Mouse (Mus musculus) cortical plate, adult 2 months (tissue): ENCODE measurements at regions not wholly inside any gene's neighbourhood (a gene's known extent, or its start where the extent isn't known, plus 50 kb on each side); places are given as distances from the start of the nearest gene placed in this dataset.

Source experiments
- CTCF ChIP-seq: fragments of 200-500 bp; IDR thresholded peaks from 2 replicates; pipeline ENCODE4 v1.5.1; 2011; ENCODE audit warnings: mild to moderate bottlenecking, control low read depth, low read length; ENCODE audit not compliant: insufficient read depth; ENCODE audit errors: extremely low read depth
- POLR2A ChIP-seq: fragments of 200-500 bp; IDR thresholded peaks from 2 replicates; pipeline ENCODE4 v1.6.1; 2011; ENCODE audit warnings: mild to moderate bottlenecking, low read length, control low read depth; ENCODE audit not compliant: insufficient read depth; ENCODE audit errors: extremely low read depth

- TF ChIP-seq CTCF (no peak), POLR2A (no peak)
Measured at GRCm38 (mm10) chr6:93004587-93005240, 61.4 kb upstream of the Adamts9 start.
